Mouse (Mus musculus): ENCODE data around the gene Rab3il1.

GRCm38 (mm10) chr19:9960769-9961168 lies 40.7 kb upstream of the Rab3il1 start:
- TF ChIP-seq CTCF (IDR thresholded peaks at IDR 0.05; ENCODE audit: control insufficient read depth, insufficient read depth, insufficient read length) = no peak
- TF ChIP-seq FOSL1 (IDR thresholded peaks at IDR 0.05; ENCODE audit: insufficient read depth, low read length, poor library complexity, severe bottlenecking) = no peak
- no peak for TF ChIP-seq USF1 (IDR thresholded peaks at IDR 0.05; ENCODE audit: low read depth)
- no peak for TF ChIP-seq MAX (IDR thresholded peaks at IDR 0.05)
- no peak for TF ChIP-seq CEBPB (IDR thresholded peaks at IDR 0.05; ENCODE audit: low read depth)
- TF ChIP-seq MYOG (IDR thresholded peaks at IDR 0.05; ENCODE audit: control insufficient read depth, extremely low read depth, insufficient read length) = no peak

Measured in C2C12 (cell line).